Mouse (Mus musculus): ENCODE measurements around the gene Brd1. TPM values are rescaled to one million over a fixed set of nuclear protein-coding genes. Genes with fewer than 3 reads are reported as not detected.

Gene Brd1
- total and polyA plus RNA-seq, 3 experiments: 9.6 to 52.6 (median 38.0) TPM

GRCm38 (mm10) chr15:88686725-88687124, 47.3 kb downstream of the Brd1 start:
- DNase-seq: no peak

GRCm38 (mm10) chr15:88684039-88684438, 50.0 kb downstream of the Brd1 start:
- no peak for DNase-seq

GRCm38 (mm10) chr15:88680931-88681330, 53.1 kb downstream of the Brd1 start:
- no peak for DNase-seq

GRCm38 (mm10) chr15:88677568-88677967, 56.5 kb downstream of the Brd1 start:
- no peak for DNase-seq

GRCm38 (mm10) chr15:88675998-88676397, 58.0 kb downstream of the Brd1 start:
- DNase-seq: no peak

- no peak for DNase-seq
These were observed 65.3 kb downstream of the Brd1 start for GRCm38 (mm10) chr15:88668693-88669092.

- DNase-seq: no peak
These were observed 66.4 kb downstream of the Brd1 start for GRCm38 (mm10) chr15:88667653-88668052.

- DNase-seq: no peak
These were observed 68.2 kb downstream of the Brd1 start for GRCm38 (mm10) chr15:88665846-88666245.

- no peak for DNase-seq
These were observed 71.0 kb downstream of the Brd1 start for GRCm38 (mm10) chr15:88663041-88663440.

GRCm38 (mm10) chr15:88662111-88662850, 71.8 kb downstream of the Brd1 start:
- DNase-seq: peak; percentile 49

- DNase-seq: no peak
These were observed 72.4 kb downstream of the Brd1 start for GRCm38 (mm10) chr15:88661654-88662053.

GRCm38 (mm10) chr15:88652006-88652405, 82.0 kb downstream of the Brd1 start:
- DNase-seq: no peak

- peak; percentile 50 for DNase-seq
These were observed 83.0 kb downstream of the Brd1 start for GRCm38 (mm10) chr15:88651019-88651418.

Other genes starting within 250 kb of the Brd1 start
- gene Zdhhc25, start 133.9 kb downstream of the Brd1 start, total RNA-seq (2021): not detected
- gene Zdhhc25, start 133.9 kb downstream of the Brd1 start, polyA plus RNA-seq (2012; rRNA removed): not detected in 2 replicates
- 10 to 100 TPM in 1 of 2 experiments, 1 to 10 TPM in 1; 7.5 to 13.2 TPM for gene Zbed4, start 17.4 kb upstream of the Brd1 start, total RNA-seq (2021)
- 1.7 and 2.0 TPM in 2 replicates for gene Zbed4, start 17.4 kb upstream of the Brd1 start, polyA plus RNA-seq (2012; rRNA removed)
- gene Alg12, start 85.1 kb upstream of the Brd1 start, total RNA-seq (2021): 10 to 100 TPM; 15.2 to 19.2 TPM
- 20.4 and 21.2 TPM in 2 replicates for gene Alg12, start 85.1 kb upstream of the Brd1 start, polyA plus RNA-seq (2012; rRNA removed)
- gene Creld2, start 85.4 kb upstream of the Brd1 start, total RNA-seq (2021): 10 to 100 TPM; 44.8 to 45.6 TPM
- 25.5 and 25.7 TPM in 2 replicates for gene Creld2, start 85.4 kb upstream of the Brd1 start, polyA plus RNA-seq (2012; rRNA removed)
- 100 to 1,000 TPM in 1 of 2 experiments, 10 to 100 TPM in 1; 71.7 to 105 TPM for gene Pim3, start 128.0 kb upstream of the Brd1 start, total RNA-seq (2021)
- gene Pim3, start 128.0 kb upstream of the Brd1 start, polyA plus RNA-seq (2012; rRNA removed): 156 and 157 TPM in 2 replicates
- under 1 TPM in 1 of 2 experiments, not detected in 1; 0.17 TPM for gene Ttll8, start 220.2 kb upstream of the Brd1 start, total RNA-seq (2021)
- 0.03 TPM in 1 of 2 replicates, not detected in the other for gene Ttll8, start 220.2 kb upstream of the Brd1 start, polyA plus RNA-seq (2012; rRNA removed)
- gene Mlc1, start 244.8 kb upstream of the Brd1 start, total RNA-seq (2021): not detected
- not detected in 2 replicates for gene Mlc1, start 244.8 kb upstream of the Brd1 start, polyA plus RNA-seq (2012; rRNA removed)
- not detected for gene Mov10l1, start 248.7 kb upstream of the Brd1 start, total RNA-seq (2021)
- gene Mov10l1, start 248.7 kb upstream of the Brd1 start, polyA plus RNA-seq (2012; rRNA removed): not detected in 2 replicates

Measured in adrenal gland, adult 2 months (tissue).